Mouse (Mus musculus): ENCODE data around the gene Stambpl1. TPM values are rescaled to one million over a fixed set of nuclear protein-coding genes. Genes with fewer than 3 reads are reported as not detected.
A peak's percentile ranks its signal among the peaks of the same experiment; 100 is the strongest.

Gene Stambpl1
- polyA plus RNA-seq, 1 experiment from 2014 or later = 7.5 TPM

- Histone ChIP-seq H3K9me3 (ENCODE audit: low read length) (no peaks in the 10 kb centered on the region), H3K27me3 (replicated peaks; ENCODE audit: insufficient read depth, low read length) (no peaks in the 10 kb centered on the region), H3K27ac (ENCODE audit: low read length) (no peak overlapping the region), H3K9ac (replicated peaks; ENCODE audit: low read depth) (no peak overlapping the region), H3K4me2 (replicated peaks; ENCODE audit: low read depth, low read length) (no peak overlapping the region), H3K4me3 (ENCODE audit: low read depth, low read length) (no peak overlapping the region), H3K4me1 (ENCODE audit: insufficient read depth, low read depth, low read length) (no peaks in the 10 kb centered on the region), H3K36me3 (ENCODE audit: insufficient read depth, low read length) (no peaks in the 10 kb centered on the region)
- DNase-seq (ENCODE audit: low spot score) = no peak
- ATAC-seq = no peak
- TF ChIP-seq CTCF (IDR thresholded peaks at IDR 0.05) (no peak), EP300 (IDR thresholded peaks at IDR 0.05) (no peak)
- 59% methylated on average over 2 of the region's 2 CpGs for WGBS
These were observed 11.7 kb upstream of the Stambpl1 start for GRCm38 (mm10) chr19:34180316-34180715.

GRCm38 (mm10) chr19:34181234-34181633 is 10.8 kb upstream of the Stambpl1 start:
- Histone ChIP-seq H3K4me1 (ENCODE audit: insufficient read depth, low read depth, low read length) (no peaks in the 10 kb centered on the region), H3K27ac (ENCODE audit: low read length) (no peak overlapping the region)
- WGBS = 74% methylated on average over 3 of the region's 3 CpGs

DNA sequence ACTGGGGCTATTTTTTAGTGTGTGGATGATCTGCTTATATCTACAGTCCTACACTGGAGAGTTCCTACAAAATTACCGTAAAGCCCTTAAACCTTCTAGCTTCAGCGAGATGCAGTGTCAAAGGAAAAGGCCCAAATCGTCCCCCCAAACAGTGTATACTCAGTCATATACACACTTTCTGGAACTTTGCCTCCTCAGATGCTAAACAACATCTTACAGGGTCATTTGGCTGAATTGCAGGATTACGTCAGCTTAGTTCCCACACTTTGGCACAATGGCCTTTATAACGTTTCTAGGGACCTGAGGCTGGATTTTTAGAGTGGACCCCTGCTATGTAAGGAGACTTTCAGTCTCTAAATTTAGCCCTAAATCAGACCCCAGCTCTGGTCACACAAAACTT is 9.5 kb upstream of the Stambpl1 start:
- no peak for DNase-seq (ENCODE audit: low spot score)
- no peak for ATAC-seq
- no peaks in the 10 kb centered on the region for H3K27me3 ChIP-seq (replicated peaks; ENCODE audit: insufficient read depth, low read length)
- TF ChIP-seq EP300 (IDR thresholded peaks at IDR 0.05) (no peak), CTCF (IDR thresholded peaks at IDR 0.05) (no peak)
- no peak overlapping the region for H3K4me2 ChIP-seq (replicated peaks; ENCODE audit: low read depth, low read length)
- no peaks in the 10 kb centered on the region for H3K4me1 ChIP-seq (ENCODE audit: insufficient read depth, low read depth, low read length)
- 70% methylated on average over 5 of the region's 5 CpGs for WGBS
- H3K36me3 ChIP-seq (ENCODE audit: insufficient read depth, low read length) = no peaks in the 10 kb centered on the region
- no peak overlapping the region for H3K4me3 ChIP-seq (ENCODE audit: low read depth, low read length)
- no peak overlapping the region for H3K27ac ChIP-seq (ENCODE audit: low read length)
- H3K9me3 ChIP-seq (ENCODE audit: low read length) = no peaks in the 10 kb centered on the region
- H3K9ac ChIP-seq (replicated peaks; ENCODE audit: low read depth) = no peak overlapping the region

More at GRCm38 (mm10) chr19:34181234-34181633, 10.8 kb upstream of the Stambpl1 start:
- no peak overlapping the region for H3K4me2 ChIP-seq (replicated peaks; ENCODE audit: low read depth, low read length)
- H3K9ac ChIP-seq (replicated peaks; ENCODE audit: low read depth) = no peak overlapping the region
- no peak for ATAC-seq
- no peaks in the 10 kb centered on the region for H3K36me3 ChIP-seq (ENCODE audit: insufficient read depth, low read length)
- no peaks in the 10 kb centered on the region for H3K9me3 ChIP-seq (ENCODE audit: low read length)
- no peak for DNase-seq (ENCODE audit: low spot score)
- TF ChIP-seq CTCF (IDR thresholded peaks at IDR 0.05) = no peak
- TF ChIP-seq EP300 (IDR thresholded peaks at IDR 0.05) = no peak
- H3K27me3 ChIP-seq (replicated peaks; ENCODE audit: insufficient read depth, low read length) = no peaks in the 10 kb centered on the region
- no peak overlapping the region for H3K4me3 ChIP-seq (ENCODE audit: low read depth, low read length)

GRCm38 (mm10) chr19:34186845-34187244 is 5.2 kb upstream of the Stambpl1 start:
- Histone ChIP-seq H3K27ac (ENCODE audit: low read length) (no peak overlapping the region), H3K4me1 (ENCODE audit: insufficient read depth, low read depth, low read length) (no peaks in the 10 kb centered on the region), H3K27me3 (replicated peaks; ENCODE audit: insufficient read depth, low read length) (no peaks in the 10 kb centered on the region), H3K9ac (replicated peaks; ENCODE audit: low read depth) (no peak overlapping the region), H3K9me3 (ENCODE audit: low read length) (no peaks in the 10 kb centered on the region), H3K36me3 (ENCODE audit: insufficient read depth, low read length) (no peaks in the 10 kb centered on the region), H3K4me2 (replicated peaks; ENCODE audit: low read depth, low read length) (no peak overlapping the region), H3K4me3 (ENCODE audit: low read depth, low read length) (no peak overlapping the region)
- DNase-seq (ENCODE audit: low spot score) (no peak), ATAC-seq (no peak)
- 84% methylated on average over 4 of the region's 4 CpGs for WGBS
- TF ChIP-seq CTCF (IDR thresholded peaks at IDR 0.05) (no peak), EP300 (IDR thresholded peaks at IDR 0.05) (no peak)

GRCm38 (mm10) chr19:34191645-34192007 is 403 bp upstream of the Stambpl1 start:
- no peaks in the 10 kb centered on the region for H3K4me1 ChIP-seq (ENCODE audit: insufficient read depth, low read depth, low read length)
- WGBS = 38% methylated on average over 10 of the region's 10 CpGs
- peak overlapping the region; percentile 64 for H3K4me3 ChIP-seq (ENCODE audit: low read depth, low read length)
- no peaks in the 10 kb centered on the region for H3K27me3 ChIP-seq (replicated peaks; ENCODE audit: insufficient read depth, low read length)
- H3K9ac ChIP-seq (replicated peaks; ENCODE audit: low read depth) = no peak overlapping the region
- DNase-seq (ENCODE audit: low spot score) (no peak), ATAC-seq (no peak)
- TF ChIP-seq EP300 (IDR thresholded peaks at IDR 0.05) (no peak), CTCF (IDR thresholded peaks at IDR 0.05) (no peak)
- no peaks in the 10 kb centered on the region for H3K36me3 ChIP-seq (ENCODE audit: insufficient read depth, low read length)
- no peak overlapping the region for H3K27ac ChIP-seq (ENCODE audit: low read length)
- H3K9me3 ChIP-seq (ENCODE audit: low read length) = no peaks in the 10 kb centered on the region
- peak overlapping the region; percentile 89 for H3K4me2 ChIP-seq (replicated peaks; ENCODE audit: low read depth, low read length)

DNA sequence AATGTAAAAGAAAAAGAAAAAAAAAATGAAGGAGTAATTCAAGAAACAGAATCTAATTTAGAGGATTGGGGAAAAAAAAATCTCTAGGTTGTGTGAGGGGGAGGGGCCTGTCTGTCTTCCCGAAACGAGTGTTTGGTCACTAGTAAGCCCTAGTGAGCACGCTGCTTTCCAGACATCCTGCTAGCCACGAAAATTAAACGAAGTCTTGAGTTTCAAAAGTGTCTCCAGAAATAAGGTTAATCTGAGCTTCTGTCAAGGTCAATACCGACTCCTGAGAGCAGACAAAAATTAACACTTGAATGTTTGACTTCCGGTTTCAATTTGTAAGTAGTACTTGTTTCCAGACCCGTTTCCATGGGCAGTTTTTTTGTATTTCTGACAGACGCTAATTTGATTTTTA is 1.1 kb downstream of the Stambpl1 start:
- Histone ChIP-seq H3K27me3 (replicated peaks; ENCODE audit: insufficient read depth, low read length) (no peaks in the 10 kb centered on the region), H3K9me3 (ENCODE audit: low read length) (no peaks in the 10 kb centered on the region), H3K4me1 (ENCODE audit: insufficient read depth, low read depth, low read length) (no peaks in the 10 kb centered on the region), H3K4me2 (replicated peaks; ENCODE audit: low read depth, low read length) (peak overlapping the region; percentile 89), H3K36me3 (ENCODE audit: insufficient read depth, low read length) (no peaks in the 10 kb centered on the region), H3K9ac (replicated peaks; ENCODE audit: low read depth) (no peak overlapping the region; the same call in 1 of the 2 replicates), H3K4me3 (ENCODE audit: low read depth, low read length) (peak overlapping the region; percentile 64), H3K27ac (ENCODE audit: low read length) (no peak overlapping the region)
- TF ChIP-seq CTCF (IDR thresholded peaks at IDR 0.05) = no peak
- TF ChIP-seq EP300 (IDR thresholded peaks at IDR 0.05) = no peak
- DNase-seq (ENCODE audit: low spot score) = peak; percentile 52
- 1% methylated on average over 9 of the region's 9 CpGs for WGBS
- ATAC-seq = no peak

GRCm38 (mm10) chr19:34193683-34194082 is 1.7 kb downstream of the Stambpl1 start:
- TF ChIP-seq CTCF (IDR thresholded peaks at IDR 0.05) (no peak), EP300 (IDR thresholded peaks at IDR 0.05) (no peak)
- DNase-seq (ENCODE audit: low spot score) (no peak), ATAC-seq (no peak)
- Histone ChIP-seq H3K27ac (ENCODE audit: low read length) (no peak overlapping the region), H3K27me3 (replicated peaks; ENCODE audit: insufficient read depth, low read length) (no peaks in the 10 kb centered on the region), H3K9ac (replicated peaks; ENCODE audit: low read depth) (no peak overlapping the region), H3K4me2 (replicated peaks; ENCODE audit: low read depth, low read length) (peak overlapping the region; percentile 89), H3K4me3 (ENCODE audit: low read depth, low read length) (peak overlapping the region; percentile 64), H3K4me1 (ENCODE audit: insufficient read depth, low read depth, low read length) (no peaks in the 10 kb centered on the region), H3K9me3 (ENCODE audit: low read length) (no peaks in the 10 kb centered on the region), H3K36me3 (ENCODE audit: insufficient read depth, low read length) (no peaks in the 10 kb centered on the region)
- 61% methylated on average over 9 of the region's 9 CpGs for WGBS

All from lung, postnatal 0 days (tissue).